Mouse (Mus musculus): ENCODE measurements around the gene Taf9b. TPM values are rescaled to one million over a fixed set of nuclear protein-coding genes. Genes with fewer than 3 reads are reported as not detected.

The Taf9b gene
- polyA plus RNA-seq, 1 experiment from 2014 or later = 15.7 TPM

- H3K4me2 ChIP-seq = no peak overlapping the region
- WGBS = 57% methylated on average over 5 of the region's 5 CpGs
- no peaks in the 10 kb centered on the region for H3K9me3 ChIP-seq (ENCODE audit: control insufficient read depth, low read length)
- DNase-seq (ENCODE audit: low spot score, missing footprints) (no peak), ATAC-seq (ENCODE audit: low FRiP score) (no peak)
- no peaks in the 10 kb centered on the region for H3K4me1 ChIP-seq (ENCODE audit: control insufficient read depth, insufficient read depth, low read length)
- no peak overlapping the region for H3K27ac ChIP-seq (ENCODE audit: low read depth, low read length)
- no peaks in the 10 kb centered on the region for H3K27me3 ChIP-seq (ENCODE audit: control insufficient read depth, insufficient read depth, low read length)
- no peak overlapping the region for H3K9ac ChIP-seq (ENCODE audit: low read length)
- H3K4me3 ChIP-seq (ENCODE audit: low read depth, low read length) = no peak overlapping the region
- no peaks in the 10 kb centered on the region for H3K36me3 ChIP-seq (ENCODE audit: control insufficient read depth, insufficient read depth, low read length)
These were observed 57.0 kb downstream of the Taf9b start for GRCm38 (mm10) chrX:106163995-106164394.

Other genes with a start within 250 kb of the Taf9b start
- 44.9 and 45.9 TPM in 2 replicates for gene Magt1, start 209.3 kb downstream of the Taf9b start, polyA plus RNA-seq (2014; fragmentation: Nextera tagmentation; extraction: Ambion mirVana)
- gene Cox7b, start 205.5 kb downstream of the Taf9b start, polyA plus RNA-seq (2014; fragmentation: Nextera tagmentation; extraction: Ambion mirVana) = 319 TPM in 2 replicates
- gene Atp7a, start 193.9 kb downstream of the Taf9b start, polyA plus RNA-seq (2014; fragmentation: Nextera tagmentation; extraction: Ambion mirVana) = 25.4 and 28.8 TPM in 2 replicates
- 0.19 and 0.27 TPM in 2 replicates for gene Tlr13, start 78.0 kb downstream of the Taf9b start, polyA plus RNA-seq (2014; fragmentation: Nextera tagmentation; extraction: Ambion mirVana)
- gene Pgk1, start 34.1 kb downstream of the Taf9b start, polyA plus RNA-seq (2014; fragmentation: Nextera tagmentation; extraction: Ambion mirVana) = 424 and 429 TPM in 2 replicates
- gene Fnd3c2, start 34.2 kb upstream of the Taf9b start, polyA plus RNA-seq (2014; fragmentation: Nextera tagmentation; extraction: Ambion mirVana) = not detected in 2 replicates